Mouse (Mus musculus): ENCODE measurements around the gene Sh3bgrl.
"Not testable (repeated sequence)": the region's sequence is repeated elsewhere in the genome, so short reads cannot be mapped to it uniquely, and the experiment has no call there.

Sh3bgrl gene

DNA sequence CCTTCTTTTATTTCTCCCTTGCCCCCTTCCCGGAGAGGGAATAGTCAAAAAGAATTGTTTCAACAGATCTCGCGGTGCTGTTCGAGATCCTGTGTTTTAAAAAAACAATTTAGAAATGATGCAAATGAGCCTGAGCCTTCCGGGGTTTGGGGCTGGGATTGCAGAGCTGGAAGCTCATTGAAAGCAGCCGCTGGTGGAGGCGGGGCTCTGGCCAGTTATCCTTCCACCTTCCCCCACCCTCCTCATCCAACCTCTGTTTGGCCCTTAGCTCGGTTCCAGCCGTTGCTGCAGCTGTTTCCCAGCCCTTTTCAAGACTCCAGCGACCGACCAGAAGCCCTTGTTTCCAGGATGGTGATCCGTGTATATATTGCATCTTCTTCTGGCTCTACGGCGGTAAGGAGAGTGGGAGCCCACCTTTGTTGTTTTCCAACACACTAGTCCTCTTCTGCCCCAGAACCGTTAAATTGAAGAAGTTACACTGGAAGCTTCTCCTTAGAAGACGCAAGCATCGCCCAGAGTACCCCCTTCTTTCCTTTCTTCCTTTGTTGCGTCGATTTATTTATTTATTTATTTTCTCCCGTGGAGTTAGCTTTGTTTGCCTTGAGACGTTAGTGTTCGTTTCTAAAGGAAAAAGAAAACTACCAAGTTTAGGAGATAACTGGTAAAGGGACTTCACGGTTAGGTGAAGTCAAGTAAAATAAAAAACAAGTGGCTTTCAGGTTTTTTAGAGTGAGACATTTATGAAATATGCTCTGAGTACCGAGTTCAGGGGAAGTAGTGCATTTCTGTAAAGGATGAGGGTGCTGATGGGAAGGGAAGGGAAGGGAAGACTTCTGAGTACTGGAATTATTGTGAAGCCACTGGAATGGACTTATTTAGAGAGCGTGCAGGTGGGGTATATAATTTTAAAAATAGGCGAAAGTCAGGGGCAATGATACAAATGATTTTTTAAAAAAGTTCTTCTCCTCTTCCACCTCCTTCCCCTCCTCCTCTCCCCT lies at the start of gene Sh3bgrl:
Sh3bgrl (plus strand) TSS at position 121 of the 998 bp plus-strand sequence.
- DNase-seq (ENCODE audit: low spot score), result peak; percentile 90

DNA sequence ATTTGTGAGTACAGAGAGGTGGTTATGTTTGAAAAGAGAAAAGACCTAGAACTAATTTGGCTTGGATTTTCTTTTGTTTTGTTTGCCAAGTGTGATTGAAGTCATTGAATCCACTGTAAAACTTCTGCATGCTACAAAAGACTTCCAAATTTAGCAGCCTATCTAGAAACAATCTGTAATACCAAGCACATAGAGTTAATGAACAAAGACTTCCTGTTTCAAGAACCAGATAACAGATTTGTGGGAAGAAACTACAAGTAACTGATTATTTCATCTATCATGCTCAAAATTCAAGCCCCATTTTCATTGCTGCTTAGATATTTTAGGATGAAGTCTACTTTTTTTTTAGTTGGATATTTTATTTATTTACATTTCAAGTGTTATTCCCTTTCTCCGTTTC lies 47.4 kb upstream of the Sh3bgrl start:
- DNase-seq (ENCODE audit: low spot score), result no peak

DNA sequence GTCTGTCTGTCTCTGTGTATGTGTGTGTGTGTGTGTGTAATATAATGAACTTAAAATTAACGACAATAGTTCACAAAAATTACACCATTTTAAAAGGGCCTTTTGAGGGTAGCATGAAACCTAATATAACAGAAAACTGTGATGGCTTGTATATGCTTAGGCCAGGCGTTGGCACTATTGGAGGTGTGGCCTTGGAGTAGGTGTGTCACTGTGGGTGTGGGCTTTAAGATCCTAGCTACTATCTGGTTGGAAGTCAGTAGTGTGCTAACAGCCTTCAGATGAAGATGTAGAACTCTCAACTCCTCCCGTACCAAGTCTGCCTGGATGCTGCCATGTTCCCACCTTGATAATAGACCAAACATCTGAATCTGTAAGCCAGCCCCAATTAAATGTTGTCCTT lies 23.4 kb upstream of the Sh3bgrl start:
- no peak for DNase-seq (ENCODE audit: low spot score)

DNA sequence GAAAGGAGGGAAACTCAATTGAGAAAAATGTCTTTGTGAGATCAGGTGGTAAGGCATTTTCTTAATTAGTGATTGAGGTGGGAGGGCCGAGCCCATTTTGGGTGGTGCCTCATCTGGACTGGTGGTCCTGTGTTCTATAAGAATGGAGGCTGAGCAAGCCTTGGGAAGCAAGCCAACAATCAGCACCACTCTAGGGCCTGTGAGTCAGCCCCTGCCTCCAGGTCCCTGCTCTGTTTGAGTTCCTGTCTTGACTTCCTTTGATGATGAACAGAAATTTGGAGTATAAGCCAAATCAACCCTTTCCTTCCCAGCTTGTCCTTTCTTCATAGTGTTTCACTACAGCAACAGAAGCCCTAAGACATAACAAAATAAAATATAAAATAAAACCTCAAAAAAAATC lies 19.4 kb upstream of the Sh3bgrl start:
- DNase-seq (ENCODE audit: low spot score), result no peak

DNA sequence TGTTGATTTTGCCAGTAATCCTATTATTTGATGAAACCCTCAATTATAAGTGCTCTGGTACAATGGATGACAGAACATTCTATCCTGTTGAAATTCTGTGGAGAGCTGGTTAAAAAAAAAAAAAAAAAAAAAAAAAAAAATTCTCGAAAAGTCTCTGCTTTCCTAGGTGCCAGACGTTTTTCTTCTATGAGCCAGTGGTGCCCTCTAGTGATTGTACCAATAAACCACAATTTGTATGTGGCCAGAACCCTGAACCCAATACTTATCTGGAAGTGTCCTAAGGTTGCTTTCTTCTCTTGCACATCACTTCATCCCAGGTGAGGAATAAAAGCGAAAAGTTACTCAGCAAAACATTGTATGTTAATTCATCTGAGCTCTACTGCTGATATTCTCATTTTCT lies 18.8 kb upstream of the Sh3bgrl start:
- peak; percentile 67 for DNase-seq (ENCODE audit: low spot score)

DNA sequence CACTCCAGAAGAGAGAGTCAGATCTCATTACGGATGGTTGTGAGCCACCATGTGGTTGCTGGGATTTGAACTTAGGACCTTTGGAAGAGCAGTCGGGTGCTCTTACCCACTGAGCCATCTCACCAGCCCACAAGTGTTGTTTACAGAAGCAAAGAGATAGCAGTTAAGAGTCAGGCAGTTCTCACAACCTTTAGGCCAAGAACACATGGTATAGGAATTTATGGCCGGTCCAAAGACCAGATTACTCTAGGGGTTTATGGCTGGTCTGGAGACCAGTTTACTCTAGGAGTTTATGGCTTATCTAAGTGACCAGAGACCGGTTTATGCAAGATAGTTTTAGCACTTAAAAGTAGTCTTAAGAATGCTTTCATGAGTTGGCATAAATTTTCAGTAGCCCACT lies 15.8 kb upstream of the Sh3bgrl start:
- DNase-seq (ENCODE audit: low spot score), result not testable (repeated sequence)

DNA sequence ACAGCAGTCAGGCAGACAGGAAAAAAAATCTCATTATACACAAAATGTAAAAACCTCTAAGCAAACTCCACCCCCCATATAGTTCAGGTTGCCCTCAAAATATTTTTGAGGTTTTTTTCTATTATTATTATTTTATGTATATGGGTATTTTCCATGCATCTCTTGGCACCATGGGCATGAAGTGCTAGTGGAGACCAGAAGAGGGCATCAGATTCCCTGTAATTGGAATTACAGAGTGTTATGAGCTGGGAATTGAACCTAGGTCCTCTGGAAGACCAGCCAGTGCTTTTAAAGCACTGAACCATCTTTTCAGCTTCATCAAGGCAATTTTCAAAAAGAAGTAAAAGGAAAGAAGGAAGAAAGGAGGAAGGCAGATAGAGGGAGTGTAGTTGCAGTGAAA lies 8.1 kb upstream of the Sh3bgrl start:
- no peak for DNase-seq (ENCODE audit: low spot score)

DNA sequence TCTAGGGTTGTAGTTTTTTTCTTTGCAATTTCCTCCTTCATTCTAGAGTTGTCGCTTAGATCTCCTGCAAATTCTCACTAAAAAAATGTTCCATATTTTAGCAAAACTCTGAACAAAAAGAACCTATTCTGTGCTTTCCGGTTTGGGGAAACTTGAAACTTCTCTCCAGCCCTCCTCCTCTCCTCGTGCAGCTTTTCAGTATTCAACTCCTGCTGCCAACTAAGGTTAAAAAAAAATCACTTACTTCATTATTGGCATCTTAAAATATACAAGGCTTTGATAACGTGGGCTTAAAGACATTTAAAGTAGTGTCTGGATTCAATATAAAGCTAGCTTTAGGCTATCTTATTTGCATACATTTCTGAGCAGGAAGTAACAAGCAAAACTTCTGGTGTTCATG lies 365 bp upstream of the Sh3bgrl start:
- DNase-seq (ENCODE audit: low spot score), result no peak

DNA sequence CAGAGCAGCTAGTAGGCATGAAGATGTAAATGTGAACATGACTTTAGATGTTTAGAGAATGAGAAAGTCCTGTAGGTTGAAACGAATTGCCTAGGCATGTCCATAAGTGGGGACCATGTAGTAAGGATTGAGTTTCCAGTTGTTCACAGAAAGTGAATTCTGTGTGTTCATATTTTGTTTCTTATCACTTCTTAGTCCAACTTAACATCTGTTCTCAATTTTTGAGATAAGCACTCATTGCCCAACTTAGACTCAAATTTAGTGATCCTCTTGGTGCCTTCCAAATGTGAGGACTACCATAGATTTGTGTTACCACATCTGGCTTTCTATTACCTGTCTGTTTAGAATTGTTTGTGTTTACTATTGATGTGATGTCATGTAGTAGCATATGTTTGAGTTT lies 3.3 kb downstream of the Sh3bgrl start:
- DNase-seq (ENCODE audit: low spot score), result no peak

DNA sequence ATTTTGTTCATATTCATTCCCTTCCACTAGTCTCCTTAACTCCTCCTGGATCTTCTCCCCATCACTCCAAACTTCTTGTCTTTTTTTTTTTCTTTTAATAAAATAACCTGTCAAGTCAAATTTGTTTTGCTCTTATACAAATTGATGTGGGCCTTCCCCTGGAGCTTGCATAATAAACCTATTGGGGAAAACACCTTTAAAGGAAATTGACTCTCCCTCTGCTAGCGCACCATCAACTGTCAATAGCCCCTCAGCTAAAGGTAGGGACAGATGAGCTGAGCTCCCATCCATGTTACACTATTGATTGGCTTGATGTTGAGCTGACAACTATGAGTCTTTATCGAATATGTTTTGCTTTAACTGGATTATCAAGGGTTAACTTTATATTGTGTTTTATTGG lies 5.3 kb downstream of the Sh3bgrl start:
- no peak for DNase-seq (ENCODE audit: low spot score)

DNA sequence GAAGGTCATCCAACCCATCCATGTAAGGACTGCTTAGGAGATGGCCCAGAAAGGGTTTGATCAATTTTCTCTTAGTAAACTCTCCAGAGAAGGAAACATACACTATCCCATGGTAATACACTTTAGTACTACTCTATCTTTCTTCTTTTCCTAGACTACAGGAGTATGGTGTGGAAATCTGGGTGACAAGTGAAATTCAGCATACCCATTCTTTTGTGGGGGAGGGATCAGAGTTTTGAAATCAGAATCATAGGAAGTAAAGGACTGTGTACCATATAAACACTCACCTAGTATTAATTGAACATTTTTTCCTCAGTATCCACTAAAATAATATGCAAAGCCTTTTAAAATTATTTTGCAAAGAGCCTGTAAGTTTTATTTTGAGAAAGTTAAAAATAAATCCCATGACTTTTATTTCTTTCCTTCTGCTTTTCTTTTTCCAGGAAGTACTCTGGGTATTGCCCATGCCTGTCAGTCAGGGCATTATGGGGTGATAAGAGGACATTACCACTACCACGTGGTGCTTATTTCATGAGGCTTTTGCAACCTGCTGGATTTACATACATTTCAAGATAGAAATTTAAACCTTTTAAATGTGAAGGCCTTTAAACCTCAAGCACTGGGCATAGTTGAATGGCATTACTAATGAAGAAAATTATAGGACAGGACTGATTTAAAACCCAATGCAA lies 13.1 kb downstream of the Sh3bgrl start:
- no peak for DNase-seq (ENCODE audit: low spot score)

DNA sequence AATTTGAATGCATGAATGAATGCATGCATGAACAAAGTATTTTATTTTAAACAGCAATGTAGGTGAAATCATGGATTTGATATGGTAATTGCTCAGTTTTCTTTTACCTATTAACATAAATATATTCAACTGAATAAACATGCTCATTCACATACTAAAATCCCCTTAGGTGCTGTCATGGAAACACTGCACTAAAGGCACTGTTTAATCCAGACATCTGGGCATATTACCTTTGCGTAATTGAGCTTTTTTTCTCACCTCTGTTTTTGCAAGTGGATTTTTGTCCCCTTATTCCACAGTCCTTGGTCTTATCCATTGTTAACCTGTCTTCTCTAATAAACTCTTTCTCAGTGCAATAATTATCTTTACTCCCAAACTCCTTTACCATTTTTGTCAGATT lies 17.7 kb downstream of the Sh3bgrl start:
- no peak for DNase-seq (ENCODE audit: low spot score)

DNA sequence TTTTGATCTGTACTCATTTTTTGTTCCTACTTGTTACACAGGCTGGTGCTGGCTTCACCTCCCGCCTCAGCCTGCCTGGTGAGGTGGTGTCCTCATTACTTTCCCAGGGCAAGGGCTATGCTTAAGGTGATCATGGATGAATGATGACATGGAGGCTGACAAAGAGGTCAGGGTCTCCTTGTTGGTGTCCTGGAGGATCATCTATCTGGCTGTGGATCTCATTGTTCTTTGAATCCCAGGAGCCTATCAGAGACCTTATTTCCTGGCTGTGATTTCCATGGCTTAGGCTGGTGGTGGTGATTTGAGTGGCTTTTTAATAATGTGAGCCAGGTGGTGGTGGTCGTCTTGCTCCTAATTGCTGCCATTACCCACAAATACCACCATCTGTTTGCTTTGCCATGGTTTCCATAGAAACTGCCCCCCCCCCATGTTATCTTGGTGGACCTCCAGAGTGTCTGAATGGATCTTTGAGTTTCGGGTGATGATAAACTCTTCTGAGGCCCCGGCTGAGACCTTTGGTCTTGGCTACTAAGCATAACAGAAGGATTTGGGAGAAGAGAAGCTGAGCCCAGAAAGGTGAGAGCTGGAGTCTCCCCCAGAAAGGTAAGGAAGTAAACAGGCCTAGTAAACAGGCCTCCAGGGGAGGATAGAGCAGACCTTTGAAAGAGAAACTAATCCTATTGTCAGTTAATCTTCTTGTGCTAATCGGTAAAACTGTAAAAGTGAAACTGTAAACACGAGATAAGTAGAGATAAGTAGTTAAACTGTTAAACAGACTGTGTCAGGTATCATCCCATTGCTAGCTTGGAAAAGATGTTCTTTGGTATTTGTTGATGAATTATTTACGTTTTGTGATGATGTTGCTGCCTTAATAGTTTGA lies 18.5 kb downstream of the Sh3bgrl start:
- no peak for DNase-seq (ENCODE audit: low spot score)

DNA sequence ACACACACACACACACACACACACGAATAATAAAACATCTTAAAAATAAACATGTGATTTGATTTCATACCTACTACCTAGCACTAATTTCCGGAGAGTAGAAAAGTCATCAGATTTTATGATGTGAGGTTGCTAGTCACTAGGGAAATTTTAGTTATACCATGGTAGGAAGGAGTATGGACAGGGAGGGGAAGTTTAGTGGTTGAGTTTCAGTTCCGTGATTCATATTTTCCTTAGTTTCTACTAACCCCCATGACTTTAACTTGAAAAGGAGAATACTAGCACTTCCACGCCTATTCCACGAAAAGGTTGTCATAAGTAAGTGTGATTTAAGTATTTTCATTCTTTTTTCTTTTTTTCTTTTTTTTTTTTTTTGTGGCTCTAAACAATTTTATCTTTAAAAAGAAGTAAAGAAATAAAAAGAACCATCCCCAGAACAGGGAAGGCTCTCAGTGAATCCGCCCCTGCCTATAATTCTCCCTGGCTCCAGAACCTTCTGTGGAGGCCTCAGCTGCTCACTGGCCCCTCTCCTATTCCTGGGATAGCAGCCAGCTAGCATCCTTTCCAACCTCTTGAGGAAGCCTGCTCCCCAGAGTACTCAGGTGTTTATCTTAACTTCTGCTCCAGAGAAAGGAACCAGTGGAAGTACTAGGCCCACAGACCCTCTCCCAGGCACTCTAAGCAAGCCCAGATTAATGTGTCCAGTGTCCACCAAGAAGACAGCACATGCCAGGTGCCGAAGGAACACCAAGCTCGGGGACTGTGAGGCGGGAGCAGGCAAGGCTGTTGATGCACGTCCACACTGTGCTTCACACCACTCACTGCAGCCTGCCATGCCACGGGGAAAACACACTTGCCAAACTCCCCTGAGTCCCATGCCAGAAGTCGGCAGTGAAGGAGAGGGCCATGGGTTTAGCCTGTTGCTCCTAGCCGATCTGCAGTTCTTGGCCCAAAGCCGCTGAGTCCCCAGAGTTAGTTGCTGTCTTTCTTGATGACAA lies 25.0 kb downstream of the Sh3bgrl start:
- no peak for DNase-seq (ENCODE audit: low spot score)

DNA sequence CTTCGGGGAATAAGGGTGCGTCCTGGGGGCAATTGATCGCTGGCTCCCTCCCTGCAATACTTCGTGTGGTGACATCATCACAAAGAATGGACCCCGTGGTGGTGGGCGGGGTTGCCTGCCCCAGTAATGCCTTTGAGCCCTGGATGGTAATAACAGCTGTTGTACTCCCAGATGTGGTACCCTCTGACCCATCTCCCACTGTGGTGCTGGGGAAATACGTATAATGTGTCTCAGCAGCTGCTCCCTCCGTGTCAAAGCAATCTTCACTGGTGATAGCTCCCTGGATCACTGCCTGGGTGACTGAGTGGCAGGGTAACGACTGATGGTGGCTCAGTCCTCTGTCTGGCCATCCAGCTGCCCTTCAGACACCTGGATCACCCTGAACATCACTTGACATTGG lies 26.0 kb downstream of the Sh3bgrl start:
- DNase-seq (ENCODE audit: low spot score), result no peak

DNA sequence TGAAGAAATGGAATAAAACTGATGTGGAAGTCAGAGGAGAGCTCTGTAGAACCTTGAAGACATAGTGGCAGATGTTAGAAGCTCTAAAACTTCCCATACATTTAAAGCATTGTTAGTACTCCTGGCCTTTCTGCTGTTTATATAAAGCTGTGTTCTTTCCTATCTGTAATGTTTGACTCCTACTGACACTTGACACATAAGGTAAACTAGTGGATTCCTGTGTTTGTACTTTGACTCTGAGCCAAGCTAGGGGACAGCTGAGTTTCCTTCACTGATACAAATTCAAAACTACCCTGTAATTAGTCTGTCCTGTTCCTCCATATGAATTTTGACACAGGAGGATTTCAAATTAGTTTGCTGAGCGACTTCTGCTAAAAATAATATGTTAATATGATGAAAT lies 27.5 kb downstream of the Sh3bgrl start:
- DNase-seq (ENCODE audit: low spot score), result no peak

DNA sequence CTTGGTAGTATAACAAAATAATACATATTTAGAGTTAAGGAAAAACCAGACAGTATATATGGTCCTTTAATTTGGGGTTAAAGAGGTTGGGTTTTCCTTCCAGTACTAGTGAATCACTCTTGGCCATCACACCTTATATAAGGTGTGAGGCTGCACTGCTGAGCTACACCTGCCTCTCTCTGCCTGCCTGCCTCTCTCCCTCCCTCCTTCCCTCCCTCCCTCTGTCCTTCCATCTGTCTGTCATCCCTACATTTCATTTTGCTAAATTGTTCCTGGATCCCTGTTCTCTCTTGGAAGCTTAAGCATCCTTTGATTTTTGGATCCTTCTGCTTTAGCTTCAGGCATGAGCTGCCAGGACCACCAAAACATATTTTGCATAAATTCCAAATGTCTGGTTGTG lies 28.6 kb downstream of the Sh3bgrl start:
- no peak for DNase-seq (ENCODE audit: low spot score)

DNA sequence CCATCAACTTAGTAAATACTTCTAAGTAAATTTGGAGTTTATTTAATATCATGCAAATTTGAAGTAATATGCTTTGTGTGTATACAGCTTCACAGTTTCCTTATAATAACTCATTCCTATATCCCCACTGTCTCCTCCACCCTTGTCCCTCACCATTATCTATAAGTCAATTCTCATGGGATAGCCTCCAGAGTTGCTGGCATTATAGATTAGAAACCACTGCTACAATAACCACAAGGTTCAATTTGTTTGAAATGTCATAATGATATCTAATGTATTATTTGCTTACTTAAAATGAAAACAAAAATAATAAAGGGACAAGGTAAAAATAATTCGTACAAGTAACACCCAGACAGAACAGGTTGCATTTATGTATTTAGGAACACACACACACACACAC lies 31.7 kb downstream of the Sh3bgrl start:
- no peak for DNase-seq (ENCODE audit: low spot score)

DNA sequence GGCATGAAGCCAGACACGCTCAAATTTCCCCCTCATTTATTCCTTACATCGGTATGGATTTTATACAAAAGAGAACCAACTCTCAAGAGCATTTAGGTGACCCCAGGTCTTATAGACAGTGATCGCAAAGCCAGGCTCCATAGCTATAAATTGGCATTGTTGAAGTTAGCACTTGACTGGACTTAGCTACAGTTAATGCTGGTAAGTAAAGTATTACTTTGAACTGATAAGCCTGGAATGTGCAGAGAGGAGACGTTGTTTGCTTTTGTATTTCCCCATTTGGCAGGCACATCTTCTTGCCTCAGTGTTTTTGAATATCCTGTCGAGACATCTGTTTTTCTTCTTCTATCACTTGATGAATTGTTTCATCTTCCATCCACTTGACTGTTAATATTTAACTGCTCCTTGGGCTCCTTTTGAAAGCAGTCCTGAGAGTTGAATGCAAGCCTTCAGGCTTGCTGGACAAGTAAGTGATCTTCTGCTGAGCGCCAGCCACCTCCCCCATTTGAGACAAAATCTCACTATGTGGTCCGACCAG lies 32.5 kb downstream of the Sh3bgrl start:
- DNase-seq (ENCODE audit: low spot score), result no peak

DNA sequence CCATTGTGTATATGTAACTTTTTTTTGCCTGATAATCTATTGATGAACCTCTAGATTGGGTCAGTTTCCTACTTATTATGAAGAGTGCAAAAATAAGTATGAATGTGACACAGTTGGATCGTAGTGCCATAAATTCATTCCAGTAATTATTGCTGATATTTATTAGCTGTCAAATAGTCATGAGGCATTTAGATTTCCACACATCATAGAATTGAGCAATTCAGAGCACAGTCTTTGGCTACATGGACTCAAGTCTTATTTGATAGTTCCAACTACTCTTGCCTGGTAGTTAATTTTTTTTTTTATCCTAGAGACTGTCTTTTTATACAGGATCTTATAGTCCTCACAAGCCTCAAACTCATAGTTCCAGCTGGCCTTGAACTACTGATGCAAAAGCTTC lies 34.9 kb downstream of the Sh3bgrl start:
- peak; percentile 55 for DNase-seq (ENCODE audit: low spot score)

DNA sequence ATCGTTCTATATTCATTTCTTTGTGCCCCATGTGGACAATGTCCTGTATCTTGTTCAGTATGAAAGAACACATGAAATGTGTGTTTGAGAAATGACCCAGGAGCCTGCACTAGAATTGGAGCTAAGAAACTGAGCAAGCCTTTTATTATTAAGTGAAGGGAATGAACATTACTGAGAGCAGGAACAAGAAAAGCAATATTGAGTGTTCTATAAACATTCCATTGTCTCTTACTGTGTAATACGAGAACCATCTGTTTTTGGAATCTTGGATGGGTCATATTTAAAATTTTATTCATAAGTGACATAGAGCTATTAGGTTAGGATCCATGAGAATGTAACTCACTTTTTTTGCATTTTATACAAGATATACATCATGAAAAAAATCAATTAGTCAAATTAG lies 36.7 kb downstream of the Sh3bgrl start:
- DNase-seq (ENCODE audit: low spot score), result no peak
